Mouse (Mus musculus) kidney, adult 2 months (tissue): ENCODE data around the gene Suclg1.

Source experiments
- CTCF ChIP-seq: fragments of 200-500 bp; conservative IDR thresholded peaks from 2 replicates; pipeline ENCODE4 v1.5.1; 2011; ENCODE audit warnings: low read depth, mild to moderate bottlenecking, control low read depth, low read length, moderate library complexity, mixed read lengths; ENCODE audit not compliant: insufficient read depth, insufficient read length
- POLR2A ChIP-seq: fragments of 200-500 bp; IDR thresholded peaks from one replicate; pipeline ENCODE4 v1.6.1; 2011; ENCODE audit warnings: low read depth, low read length, control low read depth

DNA sequence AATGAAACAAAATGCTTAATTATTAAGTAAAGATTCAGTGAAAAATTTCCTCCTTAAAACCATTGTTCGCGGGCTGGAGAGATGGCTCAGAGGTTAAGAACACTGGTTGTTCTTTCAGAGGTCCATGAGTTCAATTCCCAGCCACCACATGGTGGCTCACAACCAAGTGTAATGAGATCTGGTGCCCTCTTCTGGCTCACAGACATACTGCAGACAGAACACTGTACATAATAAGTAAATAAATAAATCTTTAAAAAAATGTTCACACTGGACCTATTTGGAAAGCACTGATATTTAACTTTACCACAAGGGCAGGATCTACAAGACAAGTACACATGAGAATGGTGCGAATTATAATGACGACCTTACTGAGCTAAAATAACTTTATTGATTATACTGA lies 730 bp upstream of the Suclg1 start:
- TF ChIP-seq POLR2A (no peak), CTCF (peak; percentile 37; the same call in 1 of the 2 replicates)
